ENCODE assay signal across 14 mouse cellular contexts in genomic region chr2:84783840-84784566, GRCm38 (mm10). TPM values are rescaled to one million over a fixed set of nuclear protein-coding genes. Genes with fewer than 3 reads are reported as not detected.
A peak's percentile ranks its signal among the peaks of the same experiment; 100 is the strongest.
DNase-seq lines count a peak whose midpoint lies in the region; ATAC-seq and TF ChIP-seq lines count a peak whose summit lies in the region.
"Had no signal": no experiment of that assay in that cellular context is flagged by ENCODE, and none has a peak within 500 bp of the region (broad histone marks: within the 10 kb centered on the region; RNA-seq: fewer than 3 reads in every experiment).

No protein-coding gene starts in this region.

- H3K9ac ChIP-seq in liver, embryonic 11.5 days (ENCODE audit: low read depth, low read length): no peak overlapping the region
- no peak overlapping the region for H3K9ac ChIP-seq in intestine, embryonic 15.5 days
- H3K9ac ChIP-seq: forebrain, embryonic 15.5 days had no signal

- no peak for DNase-seq in liver, embryonic 11.5 days (ENCODE audit: low spot score)
- no peak for DNase-seq in liver
- peak; percentile 58 to 67 for DNase-seq in heart, adult 18-20 months
- DNase-seq in c-Kit-positive CD71-positive TER-119-positive erythroid progenitor cells, embryonic 14.5 days (ENCODE audit: low spot score): no peak
- no peak for DNase-seq in spleen, adult 18-20 months
- DNase-seq in cerebellum, postnatal 10 days: no peak
- DNase-seq: thymus, adult 18-20 months had no signal

- H3K4me1 ChIP-seq in liver, embryonic 11.5 days (replicated peaks; ENCODE audit: control insufficient read depth, insufficient read depth, low read length): peaks cover 4% of the 10 kb centered on the region
- H3K4me1 ChIP-seq in intestine, embryonic 15.5 days (replicated peaks): no peaks in the 10 kb centered on the region
- H3K4me1 ChIP-seq: forebrain, embryonic 15.5 days; hindbrain, embryonic 10.5 days had no signal

- H3K79me2 ChIP-seq in myocyte (ENCODE audit: control insufficient read depth, insufficient read depth): no peaks in the 10 kb centered on the region

- 50% methylated on average over 3 of the region's 3 CpGs for WGBS in liver, embryonic 11.5 days
- WGBS in intestine, embryonic 15.5 days: 49% methylated on average over 3 of the region's 3 CpGs

- H3K4me2 ChIP-seq in liver, embryonic 11.5 days: no peak overlapping the region
- H3K4me2 ChIP-seq in intestine, embryonic 15.5 days (replicated peaks): no peak overlapping the region
- H3K4me2 ChIP-seq in myocyte (ENCODE audit: low read depth): peak overlapping the region; percentile 12
- H3K4me2 ChIP-seq: forebrain, embryonic 15.5 days had no signal

- no peak overlapping the region for H3ac ChIP-seq in myocyte (ENCODE audit: control insufficient read depth, insufficient read length)

- no peak for TF ChIP-seq POLR2A in myocyte (IDR thresholded peaks at IDR 0.05; ENCODE audit: insufficient read length, low read depth)

- H3K9me3 ChIP-seq in liver, embryonic 11.5 days (ENCODE audit: control insufficient read depth, low read length): no peaks in the 10 kb centered on the region
- H3K9me3 ChIP-seq in intestine, embryonic 15.5 days: no peaks in the 10 kb centered on the region
- H3K9me3 ChIP-seq: embryonic facial prominence, embryonic 10.5 days; forebrain, embryonic 15.5 days; hindbrain, embryonic 10.5 days had no signal

- 0 out of 2 replicates have a peak overlapping the region, but pooled peaks have one; percentile 5 for H3K27ac ChIP-seq in liver, embryonic 11.5 days (ENCODE audit: low read depth, low read length)
- peak overlapping the region; percentile 54; the same call in 1 of the 2 replicates for H3K27ac ChIP-seq in intestine, embryonic 15.5 days
- H3K27ac ChIP-seq: embryonic facial prominence, embryonic 10.5 days; forebrain, embryonic 15.5 days; hindbrain, embryonic 10.5 days; left cerebral cortex, adult 2 months had no signal

- ATAC-seq in liver, embryonic 11.5 days (replicated peaks; ENCODE audit: low FRiP score): 0 out of 2 replicates have a peak, but pooled peaks have one; percentile 20
- 0 out of 2 replicates have a peak, but pooled peaks have one; percentile 53 for ATAC-seq in intestine, embryonic 15.5 days
- ATAC-seq: activated CD4-positive, CD25-positive, alpha-beta regulatory T cell, adult 4 months; forebrain, embryonic 15.5 days had no signal

- H3K4me3 ChIP-seq in liver, embryonic 11.5 days (ENCODE audit: low read depth, low read length): no peak overlapping the region
- H3K4me3 ChIP-seq in intestine, embryonic 15.5 days (replicated peaks): no peak overlapping the region
- no peak overlapping the region for H3K4me3 ChIP-seq in myocyte
- H3K4me3 ChIP-seq: embryonic facial prominence, embryonic 10.5 days; forebrain, embryonic 15.5 days; hindbrain, embryonic 10.5 days; left cerebral cortex, adult 2 months had no signal

- no peaks in the 10 kb centered on the region for H3K36me3 ChIP-seq in liver, embryonic 11.5 days (ENCODE audit: control insufficient read depth, insufficient read depth, low read length)
- H3K36me3 ChIP-seq in intestine, embryonic 15.5 days: no peaks in the 10 kb centered on the region
- no peaks in the 10 kb centered on the region for H3K36me3 ChIP-seq in myocyte (ENCODE audit: control insufficient read depth, insufficient read depth)
- H3K36me3 ChIP-seq: embryonic facial prominence, embryonic 10.5 days; forebrain, embryonic 15.5 days; hindbrain, embryonic 10.5 days had no signal

- no peaks in the 10 kb centered on the region; the same call in 1 of the 2 replicates for H3K27me3 ChIP-seq in liver, embryonic 11.5 days (replicated peaks; ENCODE audit: control insufficient read depth, insufficient read depth, low read length)
- no peaks in the 10 kb centered on the region for H3K27me3 ChIP-seq in intestine, embryonic 15.5 days (replicated peaks)
- no peaks in the 10 kb centered on the region for H3K27me3 ChIP-seq in myocyte (ENCODE audit: control insufficient read depth, insufficient read depth, insufficient read length)
- H3K27me3 ChIP-seq: forebrain, embryonic 15.5 days had no signal

TF ChIP-seq in myocyte, 11 proteins besides CTCF, POLR2A, EP300 and RAD21:
- TF ChIP-seq USF1 (IDR thresholded peaks at IDR 0.05; ENCODE audit: low read depth) (peak; percentile 74), CEBPB (IDR thresholded peaks at IDR 0.05; ENCODE audit: insufficient read depth, poor library complexity, severe bottlenecking) (no peak), MYOD1 (IDR thresholded peaks at IDR 0.05; ENCODE audit: control insufficient read depth in 1 of 3, insufficient read length in 2 of 3, low read depth in 2 of 3) (peak in 2 of 3 experiments; percentile 23 to 56), TCF12 (IDR thresholded peaks at IDR 0.05; ENCODE audit: insufficient read depth, poor library complexity, severe bottlenecking) (no peak), REST (IDR thresholded peaks at IDR 0.05; ENCODE audit: insufficient read depth, insufficient read length) (no peak), TCF3 (IDR thresholded peaks at IDR 0.05; ENCODE audit: insufficient read length, low read depth) (no peak), SRF (IDR thresholded peaks at IDR 0.05; ENCODE audit: control insufficient read depth, insufficient read length, low read depth) (no peak), MYOG (IDR thresholded peaks at IDR 0.05; ENCODE audit: control insufficient read depth in 1 of 3, insufficient read depth in 1 of 3, insufficient read length in 2 of 3, low read depth in 2 of 3) (peak in 2 of 3 experiments; percentile 30 to 79), E2F4 (IDR thresholded peaks at IDR 0.05; ENCODE audit: insufficient read depth) (no peak), MAX (IDR thresholded peaks at IDR 0.05; ENCODE audit: low read depth) (no peak), POLR2AphosphoS2 (IDR thresholded peaks at IDR 0.05; ENCODE audit: insufficient read length, low read depth) (no peak)

RNA-seq across cellular contexts. Expression of gene Serping1, which starts 8.8 kb away (rescaled TPM):
- 38.4 and 43.2 TPM in 2 replicates for polyA plus RNA-seq in liver, embryonic 11.5 days (2014; fragmentation: Nextera tagmentation; extraction: Ambion mirVana)
- 10 to 100 TPM; 64.0 to 71.6 TPM for total RNA-seq in heart, adult 18-20 months (2021)
- 59.7 and 60.5 TPM in 2 replicates for polyA plus RNA-seq in intestine, embryonic 15.5 days (2015; fragmentation: Nextera tagmentation; extraction: Ambion mirVana)
- 0.62 TPM for polyA plus RNA-seq in myocyte (2012; fragmentation: generic; extraction: Trizol)
- polyA plus RNA-seq: activated CD4-positive, CD25-positive, alpha-beta regulatory T cell, adult 4 months had no signal

RNA-seq across cellular contexts. Expression of gene Ube2l6, which starts 14.6 kb away (rescaled TPM):
- 112 and 114 TPM in 2 replicates for polyA plus RNA-seq in liver, embryonic 11.5 days (2014; fragmentation: Nextera tagmentation; extraction: Ambion mirVana)
- 10 to 100 TPM; 30.0 to 33.2 TPM for total RNA-seq in heart, adult 18-20 months (2021)
- 46.5 TPM in 2 replicates for polyA plus RNA-seq in intestine, embryonic 15.5 days (2015; fragmentation: Nextera tagmentation; extraction: Ambion mirVana)
- 16.2 TPM for polyA plus RNA-seq in myocyte (2012; fragmentation: generic; extraction: Trizol)

RNA-seq across cellular contexts. Expression of gene Smtnl1, which starts 38.4 kb away (rescaled TPM):
- 0.25 TPM in 1 of 2 replicates, not detected in the other for polyA plus RNA-seq in liver, embryonic 11.5 days (2014; fragmentation: Nextera tagmentation; extraction: Ambion mirVana)
- not detected for total RNA-seq in heart, adult 18-20 months (2021)
- polyA plus RNA-seq in intestine, embryonic 15.5 days (2015; fragmentation: Nextera tagmentation; extraction: Ambion mirVana): 0.08 and 0.13 TPM in 2 replicates
- 0.85 TPM for polyA plus RNA-seq in myocyte (2012; fragmentation: generic; extraction: Trizol)
- total RNA-seq: left cerebral cortex, adult 2 months had no signal
- polyA plus RNA-seq: activated CD4-positive, CD25-positive, alpha-beta regulatory T cell, adult 4 months; forebrain, embryonic 15.5 days had no signal

RNA-seq across cellular contexts. Expression of gene Gm19426, which starts 40.5 kb away (rescaled TPM):
- 2.9 and 3.3 TPM in 2 replicates for polyA plus RNA-seq in liver, embryonic 11.5 days (2014; fragmentation: Nextera tagmentation; extraction: Ambion mirVana)
- 1 to 10 TPM in 1 of 2 experiments, under 1 TPM in 1; 0.98 to 1.7 TPM for total RNA-seq in heart, adult 18-20 months (2021)
- 5.5 and 6.1 TPM in 2 replicates for polyA plus RNA-seq in intestine, embryonic 15.5 days (2015; fragmentation: Nextera tagmentation; extraction: Ambion mirVana)
- 3.0 TPM for polyA plus RNA-seq in myocyte (2012; fragmentation: generic; extraction: Trizol)
- polyA plus RNA-seq: activated CD4-positive, CD25-positive, alpha-beta regulatory T cell, adult 4 months had no signal

RNA-seq across cellular contexts. Expression of gene Timm10, which starts 42.8 kb away (rescaled TPM):
- polyA plus RNA-seq in liver, embryonic 11.5 days (2014; fragmentation: Nextera tagmentation; extraction: Ambion mirVana): 84.3 and 84.5 TPM in 2 replicates
- 100 to 1,000 TPM; 109 to 146 TPM for total RNA-seq in heart, adult 18-20 months (2021)
- 56.1 and 67.2 TPM in 2 replicates for polyA plus RNA-seq in intestine, embryonic 15.5 days (2015; fragmentation: Nextera tagmentation; extraction: Ambion mirVana)
- polyA plus RNA-seq in myocyte (2012; fragmentation: generic; extraction: Trizol): 102 TPM

Comparison
In these comparisons a context has a peak if more than half of its experiments do, and no peak if none do; other contexts are left out.
1. DNase-seq: peak in heart, adult 18-20 months (2 of 2); none in liver, embryonic 11.5 days (single experiment), liver (single experiment), c-Kit-positive CD71-positive TER-119-positive erythroid progenitor cells, embryonic 14.5 days (single experiment), spleen, adult 18-20 months (0 of 2) and cerebellum, postnatal 10 days (0 of 2).
2. RNA of gene Serping1, which starts 8.8 kb away (polyA plus RNA-seq): 59.7 to 60.5 TPM in intestine, embryonic 15.5 days and 38.4 to 43.2 TPM in liver, embryonic 11.5 days; 0.62 TPM in myocyte (single experiment); every median in the first group is over 10 times any median in the second.